Mouse (Mus musculus) myocyte (in vitro differentiated cells): ENCODE measurements around the gene Ap5s1.

Source experiments
- CEBPB ChIP-seq: IDR thresholded peaks from 2 replicates; pipeline ENCODE4 v1.6.1; 2011; ENCODE audit warnings: mild to moderate bottlenecking, moderate library complexity; ENCODE audit not compliant: poor library complexity, insufficient read depth, severe bottlenecking
- MAX ChIP-seq: IDR thresholded peaks from one replicate; pipeline ENCODE4 v1.6.1; 2011; ENCODE audit warnings: low read depth, mild to moderate bottlenecking, control low read depth
- MYOG ChIP-seq, 3 experiments: IDR thresholded peaks; one replicate each; pipeline ENCODE4 v1.6.1; 2011; ENCODE audit warnings: control low read depth in 2 of 3, low read depth in 2 of 3, mild to moderate bottlenecking in 2 of 3; ENCODE audit not compliant: insufficient read length in 2 of 3, control insufficient read depth in 1 of 3, insufficient read depth in 1 of 3
- POLR2A ChIP-seq: IDR thresholded peaks from one replicate; pipeline ENCODE4 v1.6.1; 2011; ENCODE audit warnings: low read depth, mild to moderate bottlenecking, control low read depth, moderate library complexity; ENCODE audit not compliant: insufficient read length
- TCF12 ChIP-seq: IDR thresholded peaks from one replicate; pipeline ENCODE4 v1.6.1; 2011; ENCODE audit warnings: mild to moderate bottlenecking, control low read depth; ENCODE audit not compliant: poor library complexity, insufficient read depth, severe bottlenecking
- TCF3 ChIP-seq: IDR thresholded peaks from one replicate; pipeline ENCODE4 v1.6.1; 2011; ENCODE audit warnings: low read depth, control low read depth; ENCODE audit not compliant: insufficient read length
- USF1 ChIP-seq: IDR thresholded peaks from one replicate; pipeline ENCODE4 v1.6.1; 2011; ENCODE audit warnings: low read depth, mild to moderate bottlenecking, control low read depth, moderate library complexity

GRCm38 (mm10) chr2:131188311-131188710, 18.6 kb upstream of the Ap5s1 start:
- TF ChIP-seq POLR2A (no peak), USF1 (no peak), MAX (no peak), TCF12 (no peak), MYOG (IDR thresholded peaks at IDR 0.05; ENCODE audit: control insufficient read depth in 1 of 3, insufficient read depth in 1 of 3, insufficient read length in 2 of 3, low read depth in 2 of 3) (no peak), TCF3 (no peak), CEBPB (no peak)
